Mouse (Mus musculus): ENCODE measurements around the gene BC067074. TPM values are rescaled to one million over a fixed set of nuclear protein-coding genes. Genes with fewer than 3 reads are reported as not detected.
A peak's percentile ranks its signal among the peaks of the same experiment; 100 is the strongest.
"Not testable (repeated sequence)": the region's sequence is repeated elsewhere in the genome, so short reads cannot be mapped to it uniquely, and the experiment has no call there.

The BC067074 gene
- total RNA-seq, 2 experiments from 2014 or later = 1.1 to 1.2 TPM

- Histone ChIP-seq H3K27ac (no peak overlapping the region), H3K4me3 (no peak overlapping the region)
- no peak for DNase-seq (ENCODE audit: extremely low spot score in 1 of 2, low spot score in 2 of 2)
- intact Hi-C loops (cut with DNase I) = no loop called here
- no peak for TF ChIP-seq CTCF (IDR thresholded peaks at IDR 0.05)
Measured at GRCm38 (mm10) chr13:113357438-113358144, 64.6 kb downstream of the BC067074 start.

- Histone ChIP-seq H3K4me3 (no peak overlapping the region), H3K27ac (no peak overlapping the region)
- DNase-seq (ENCODE audit: extremely low spot score in 1 of 2, low spot score in 2 of 2) = no peak
- intact Hi-C loops (cut with DNase I) = no loop called here
- no peak for TF ChIP-seq CTCF (IDR thresholded peaks at IDR 0.05)
Measured at GRCm38 (mm10) chr13:113359676-113360075, 66.7 kb downstream of the BC067074 start.

- intact Hi-C loops (cut with DNase I) = no loop called here
- H3K4me3 ChIP-seq = no peak overlapping the region
- TF ChIP-seq CTCF (IDR thresholded peaks at IDR 0.05) = no peak
- no peak for DNase-seq (ENCODE audit: extremely low spot score in 1 of 2, low spot score in 2 of 2)
- H3K27ac ChIP-seq = no peak overlapping the region
Measured at GRCm38 (mm10) chr13:113365976-113366375, 73.0 kb downstream of the BC067074 start.

GRCm38 (mm10) chr13:113368931-113369579 is 76.1 kb downstream of the BC067074 start:
- no peak for TF ChIP-seq CTCF (IDR thresholded peaks at IDR 0.05)
- DNase-seq (ENCODE audit: extremely low spot score in 1 of 2, low spot score in 2 of 2) = no peak
- no peak overlapping the region for H3K27ac ChIP-seq
- intact Hi-C loops (cut with DNase I) = no loop called here
- H3K4me3 ChIP-seq = no peak overlapping the region

GRCm38 (mm10) chr13:113369622-113370021 is 76.7 kb downstream of the BC067074 start:
- intact Hi-C loops (cut with DNase I) = no loop called here
- no peak for TF ChIP-seq CTCF (IDR thresholded peaks at IDR 0.05)
- H3K27ac ChIP-seq = no peak overlapping the region
- DNase-seq (ENCODE audit: extremely low spot score in 1 of 2, low spot score in 2 of 2) = no peak
- no peak overlapping the region for H3K4me3 ChIP-seq

- no peak for TF ChIP-seq CTCF (IDR thresholded peaks at IDR 0.05)
- intact Hi-C loops (cut with DNase I) = no loop called here
- no peak for DNase-seq (ENCODE audit: extremely low spot score in 1 of 2, low spot score in 2 of 2)
- Histone ChIP-seq H3K27ac (no peak overlapping the region), H3K4me3 (no peak overlapping the region)
Measured at GRCm38 (mm10) chr13:113373291-113374083, 80.5 kb downstream of the BC067074 start.

- no peak for TF ChIP-seq CTCF (IDR thresholded peaks at IDR 0.05)
- no peak for DNase-seq (ENCODE audit: extremely low spot score in 1 of 2, low spot score in 2 of 2)
- intact Hi-C loops (cut with DNase I) = no loop called here
- H3K4me3 ChIP-seq = no peak overlapping the region
- no peak overlapping the region for H3K27ac ChIP-seq
Measured at GRCm38 (mm10) chr13:113374084-113374405, 81.1 kb downstream of the BC067074 start.

- H3K4me3 ChIP-seq = no peak overlapping the region
- intact Hi-C loops (cut with DNase I) = no loop called here
- no peak for TF ChIP-seq CTCF (IDR thresholded peaks at IDR 0.05)
- no peak overlapping the region for H3K27ac ChIP-seq
- no peak for DNase-seq (ENCODE audit: extremely low spot score in 1 of 2, low spot score in 2 of 2)
Measured at GRCm38 (mm10) chr13:113377631-113378030, 84.7 kb downstream of the BC067074 start.

- no peak overlapping the region for H3K4me3 ChIP-seq
- TF ChIP-seq CTCF (IDR thresholded peaks at IDR 0.05) = no peak
- DNase-seq (ENCODE audit: extremely low spot score in 1 of 2, low spot score in 2 of 2) = peak in 1 of 2 experiments; percentile 40
- intact Hi-C loops (cut with DNase I) = no loop called here
- H3K27ac ChIP-seq = no peak overlapping the region; the same call in 1 of the 2 replicates
Measured at GRCm38 (mm10) chr13:113378980-113379410, 86.0 kb downstream of the BC067074 start.

GRCm38 (mm10) chr13:113379766-113380309 is 86.9 kb downstream of the BC067074 start:
- intact Hi-C loops (cut with DNase I) = no loop called here
- Histone ChIP-seq H3K4me3 (no peak overlapping the region), H3K27ac (no peak overlapping the region)
- DNase-seq (ENCODE audit: extremely low spot score in 1 of 2, low spot score in 2 of 2) = no peak
- TF ChIP-seq CTCF (IDR thresholded peaks at IDR 0.05) = no peak

- DNase-seq (ENCODE audit: extremely low spot score in 1 of 2, low spot score in 2 of 2) = no peak
- intact Hi-C loops (cut with DNase I) = no loop called here
- TF ChIP-seq CTCF (IDR thresholded peaks at IDR 0.05) = no peak
- Histone ChIP-seq H3K4me3 (no peak overlapping the region), H3K27ac (no peak overlapping the region)
Measured at GRCm38 (mm10) chr13:113381710-113382109, 88.8 kb downstream of the BC067074 start.

- Histone ChIP-seq H3K27ac (no peak overlapping the region), H3K4me3 (no peak overlapping the region)
- intact Hi-C loops (cut with DNase I) = no loop called here
- TF ChIP-seq CTCF (IDR thresholded peaks at IDR 0.05) = no peak
- DNase-seq (ENCODE audit: extremely low spot score in 1 of 2, low spot score in 2 of 2) = no peak
Measured at GRCm38 (mm10) chr13:113382201-113382600, 89.2 kb downstream of the BC067074 start.

GRCm38 (mm10) chr13:113382770-113383169 is 89.8 kb downstream of the BC067074 start:
- DNase-seq (ENCODE audit: extremely low spot score in 1 of 2, low spot score in 2 of 2); intact Hi-C loops (cut with DNase I); H3K27ac ChIP-seq; H3K4me3 ChIP-seq: not testable (repeated sequence)
